Mouse (Mus musculus): ENCODE data around the gene Mllt6.

DNA sequence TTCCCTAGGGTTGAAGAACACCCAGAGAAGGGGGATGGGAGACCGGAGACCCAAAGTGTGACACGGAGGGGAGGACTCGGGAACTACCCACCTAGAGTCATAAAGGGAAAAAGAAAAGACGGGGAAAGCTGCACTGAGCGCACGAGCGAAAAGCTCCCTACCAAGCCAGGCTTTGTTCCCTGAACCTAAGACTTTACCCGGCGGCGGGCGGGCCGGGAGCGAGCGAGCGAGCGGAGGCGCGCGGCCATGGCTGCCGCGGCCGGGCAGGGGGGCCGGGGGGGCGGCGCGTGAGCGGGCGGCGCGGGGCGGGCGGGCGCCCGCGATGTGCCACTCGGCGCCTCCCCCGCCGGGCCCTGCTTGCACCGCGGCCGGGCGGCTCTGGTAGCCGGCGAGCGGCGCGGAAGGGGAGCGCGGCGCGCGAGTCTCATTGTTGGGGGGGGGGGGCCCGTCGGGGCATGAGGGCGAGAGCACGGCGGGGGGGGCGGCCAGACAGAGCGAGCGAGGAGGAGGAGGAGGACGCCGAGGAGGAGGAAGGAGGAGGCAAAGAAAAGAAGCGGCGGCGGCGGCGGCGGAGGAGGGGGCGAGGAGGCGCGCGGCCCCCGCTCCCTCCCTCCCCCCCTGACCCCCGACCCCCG lies at the start of gene Mllt6:
- TF ChIP-seq CTCF (conservative IDR thresholded peaks at IDR 0.05 in 1 of 2, IDR thresholded peaks at IDR 0.05 in 1 of 2; ENCODE audit: low read depth in 2 of 2, low read length in 2 of 2) (no peak), CHD1 (IDR thresholded peaks at IDR 0.05; ENCODE audit: low read depth, low read length) (peak; percentile 66; the same call in 1 of the 2 replicates), RCOR1 (conservative IDR thresholded peaks at IDR 0.05; ENCODE audit: low read depth, low read length) (no peak; the same call in 1 of the 2 replicates), NRF1 (IDR thresholded peaks at IDR 0.05; ENCODE audit: low read depth, low read length) (0 out of 2 replicates have a peak, but pooled peaks have one; percentile 42), USF1 (IDR thresholded peaks at IDR 0.05; ENCODE audit: low read depth, low read length) (no peak), MAX (IDR thresholded peaks at IDR 0.05; ENCODE audit: low read length) (peak; percentile 10; the same call in 1 of the 2 replicates)
